Mouse (Mus musculus) midbrain, embryonic 10.5 days (tissue): ENCODE data around the gene Zfp644. TPM values are rescaled to one million over a fixed set of nuclear protein-coding genes. Genes with fewer than 3 reads are reported as not detected.
"Not testable (repeated sequence)": the region's sequence is repeated elsewhere in the genome, so short reads cannot be mapped to it uniquely, and the experiment has no call there.

ENCODE experiments used
- DNase-seq: peaks from one replicate; pipeline ENCODE4 v3.0.0-alpha.2; 2017; ENCODE audit warnings: low spot score
- H3K27ac ChIP-seq: fragments of 300-500 bp; sonication (generic); replicated peaks from 2 replicates; pipeline ENCODE4 v1.5.1; 2016; ENCODE audit warnings: mild to moderate bottlenecking
- H3K27me3 ChIP-seq: fragments of 300-500 bp; sonication (generic); 2 replicates; pipeline ENCODE4 v1.6.1; 2016; ENCODE audit warnings: low read depth, mild to moderate bottlenecking; ENCODE audit not compliant: poor library complexity, severe bottlenecking
- H3K36me3 ChIP-seq: fragments of 300-500 bp; sonication (generic); 2 replicates; pipeline ENCODE4 v1.6.1; 2016; ENCODE audit warnings: mild to moderate bottlenecking, moderate library complexity
- H3K4me1 ChIP-seq: fragments of 300-500 bp; sonication (generic); 2 replicates; pipeline ENCODE4 v1.6.1; 2016
- H3K4me3 ChIP-seq: fragments of 300-500 bp; sonication (generic); 2 replicates; pipeline ENCODE4 v1.5.1; 2016; ENCODE audit warnings: mild to moderate bottlenecking, moderate library complexity
- H3K9me3 ChIP-seq: fragments of 300-500 bp; sonication (generic); replicated peaks from 2 replicates; pipeline ENCODE4 v1.6.1; 2016; ENCODE audit warnings: mild to moderate bottlenecking
- WGBS: fragments of 180-500 bp; shearing (Covaris S2); methylation state at CpG from one replicate; pipeline ENCODE4 v1.1.7; 2016; 5-methylcytosine and 5-hydroxymethylcytosine counted together
- polyA plus RNA-seq: library from polyadenylated mRNA; unstranded; fragments of >200 nt; fragmentation: Nextera tagmentation; extraction: Ambion mirVana; gene quantifications from 2 replicates; pipeline ENCODE4 v1.2.1, GENCODE M21; 2016

The Zfp644 gene
- polyA plus RNA-seq, 1 experiment from 2014 or later = 59.0 TPM

DNA sequence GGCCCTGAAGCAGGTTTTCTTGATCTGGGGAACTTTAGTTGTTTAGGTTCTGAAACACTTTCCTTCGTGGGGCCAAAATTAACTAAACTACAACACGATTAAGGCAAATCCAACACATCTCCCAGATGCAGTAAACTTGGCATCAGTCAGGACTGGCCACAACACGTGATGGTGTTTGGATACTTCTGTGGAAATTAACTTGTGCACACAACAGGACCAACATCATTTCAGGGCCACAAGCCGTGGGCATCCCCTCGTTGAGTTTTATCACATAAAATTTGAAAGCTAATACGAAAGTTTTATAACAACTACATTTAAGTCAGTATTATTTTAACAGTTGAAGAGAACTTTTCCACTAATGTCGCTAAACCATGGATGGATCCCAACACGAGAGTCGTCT is 1.9 kb downstream of the Zfp644 start:
- Histone ChIP-seq H3K9me3 (no peaks in the 10 kb centered on the region), H3K4me1 (peaks cover 35% of the 10 kb centered on the region), H3K27ac (peak overlapping the region; percentile 100), H3K4me3 (peak overlapping the region; percentile 89), H3K36me3 (peaks cover 28% of the 10 kb centered on the region), H3K27me3 (no peaks in the 10 kb centered on the region)
- 52% methylated on average over 9 of the region's 9 CpGs for WGBS
- no peak for DNase-seq

DNA sequence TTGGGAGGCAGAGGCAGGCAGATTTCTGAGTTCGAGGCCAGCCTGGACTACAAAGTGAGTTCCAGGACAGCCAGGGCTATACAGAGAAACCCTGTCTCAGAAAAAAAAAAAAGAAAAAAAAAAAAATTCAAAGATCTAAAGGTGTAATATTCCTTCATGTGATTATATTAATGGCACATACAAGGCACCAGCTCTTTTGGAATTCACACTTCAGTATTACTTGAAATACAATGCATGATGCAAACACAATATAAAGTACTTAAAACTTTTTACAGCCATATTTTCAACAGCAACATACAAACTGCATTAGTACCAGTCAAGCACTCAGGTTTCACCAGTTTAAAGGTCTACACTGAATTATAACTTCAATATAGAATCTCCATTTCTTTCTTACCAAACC is 2.4 kb downstream of the Zfp644 start:
- H3K27ac ChIP-seq = no peak overlapping the region
- no peaks in the 10 kb centered on the region for H3K27me3 ChIP-seq
- DNase-seq = no peak
- 100% methylated on average over 1 of the region's 1 CpGs for WGBS
- no peaks in the 10 kb centered on the region for H3K9me3 ChIP-seq
- peaks cover 35% of the 10 kb centered on the region for H3K4me1 ChIP-seq
- peak overlapping the region; percentile 89 for H3K4me3 ChIP-seq
- peaks cover 30% of the 10 kb centered on the region for H3K36me3 ChIP-seq

- DNase-seq = no peak
- no peaks in the 10 kb centered on the region for H3K27me3 ChIP-seq
- peaks cover 35% of the 10 kb centered on the region for H3K4me1 ChIP-seq
- peaks cover 45% of the 10 kb centered on the region for H3K36me3 ChIP-seq
- WGBS = 88% methylated on average over 4 of the region's 4 CpGs
- no peak overlapping the region for H3K27ac ChIP-seq
- no peak overlapping the region for H3K4me3 ChIP-seq
- H3K9me3 ChIP-seq = no peaks in the 10 kb centered on the region
Observed at GRCm38 (mm10) chr5:106693034-106693433, 4.1 kb downstream of the Zfp644 start.

GRCm38 (mm10) chr5:106680636-106681458 is 16.2 kb downstream of the Zfp644 start:
- Histone ChIP-seq H3K9me3 (no peaks in the 10 kb centered on the region), H3K4me3 (no peak overlapping the region), H3K4me1 (no peaks in the 10 kb centered on the region), H3K27ac (no peak overlapping the region), H3K27me3 (no peaks in the 10 kb centered on the region), H3K36me3 (peaks cover 31% of the 10 kb centered on the region)
- no peak for DNase-seq
- WGBS = 94% methylated on average over 6 of the region's 6 CpGs

DNA sequence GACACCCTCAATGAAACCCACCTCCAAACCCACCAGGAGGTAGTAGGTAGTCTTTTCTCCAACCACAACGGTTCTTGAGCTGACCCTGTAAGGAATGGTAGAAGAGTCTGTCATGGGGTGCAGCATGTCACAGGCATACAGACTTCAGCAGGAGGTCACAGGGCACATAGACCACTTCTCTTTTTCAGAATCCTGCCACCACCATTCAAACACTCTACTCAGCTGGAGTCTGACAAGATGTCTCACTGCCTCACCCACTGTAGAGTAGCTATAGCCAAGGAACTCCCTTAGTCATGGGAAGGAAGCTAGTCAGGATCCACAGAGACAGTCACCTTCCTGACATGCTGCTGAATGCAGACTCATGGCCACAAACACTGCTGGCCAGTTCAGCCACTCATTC is 17.4 kb downstream of the Zfp644 start:
- no peak for DNase-seq
- WGBS = 90% methylated on average over 1 of the region's 1 CpGs
- H3K36me3 ChIP-seq = peaks cover 31% of the 10 kb centered on the region
- no peak overlapping the region for H3K27ac ChIP-seq
- no peaks in the 10 kb centered on the region for H3K9me3 ChIP-seq
- H3K4me1 ChIP-seq = no peaks in the 10 kb centered on the region
- no peaks in the 10 kb centered on the region for H3K27me3 ChIP-seq
- H3K4me3 ChIP-seq = no peak overlapping the region

DNA sequence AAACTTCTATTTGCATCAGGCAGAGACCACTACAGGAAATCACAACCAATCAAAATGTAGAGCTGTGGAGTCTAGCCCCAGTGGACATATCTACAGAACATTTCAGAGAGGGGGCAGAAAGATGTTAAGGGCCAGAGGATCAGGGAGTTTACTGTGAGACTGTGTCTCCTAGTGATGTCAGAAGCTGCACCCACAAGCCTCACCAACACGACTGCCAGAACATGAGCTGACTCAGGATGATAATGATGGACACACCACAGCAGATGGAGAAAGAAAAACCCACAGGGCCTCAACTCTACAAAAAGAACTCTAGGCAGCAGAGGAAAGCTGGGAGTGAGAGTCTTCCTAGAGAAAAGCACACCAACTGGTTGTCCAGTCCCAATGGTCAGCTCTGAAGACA is 18.3 kb downstream of the Zfp644 start:
- not testable (repeated sequence) for DNase-seq, H3K27me3 ChIP-seq
- 86% methylated on average over 1 of the region's 1 CpGs for WGBS

DNA sequence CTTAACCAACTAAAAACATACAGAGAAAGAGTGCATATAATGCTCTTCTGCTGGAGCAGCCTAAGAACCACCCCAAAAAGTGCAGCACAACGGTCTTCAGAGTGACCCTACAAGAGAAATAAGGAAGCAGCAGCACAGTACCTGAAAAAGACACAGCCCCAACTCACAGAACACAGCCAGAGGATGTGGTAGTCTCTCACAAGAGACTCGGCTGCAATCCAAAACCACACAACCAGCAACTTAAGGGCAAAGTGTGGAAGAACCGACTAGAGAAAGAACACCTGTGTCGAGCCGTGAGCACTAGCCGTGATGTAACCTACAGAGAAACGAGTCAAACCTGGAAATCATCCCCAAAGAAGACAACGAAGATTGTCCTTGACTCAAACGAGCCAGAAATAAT is 20.3 kb downstream of the Zfp644 start:
- no peaks in the 10 kb centered on the region for H3K27me3 ChIP-seq
- 91% methylated on average over 9 of the region's 9 CpGs for WGBS
- no peak overlapping the region for H3K4me3 ChIP-seq
- H3K36me3 ChIP-seq = peaks cover 26% of the 10 kb centered on the region
- 0 out of 2 replicates have a peak, but pooled peaks cover 4% of the 10 kb centered on the region for H3K4me1 ChIP-seq
- H3K9me3 ChIP-seq = no peaks in the 10 kb centered on the region
- no peak for DNase-seq
- no peak overlapping the region for H3K27ac ChIP-seq

More for the DNA sequence above, 18.3 kb downstream of the Zfp644 start:
- not testable (repeated sequence) for H3K9me3 ChIP-seq, H3K4me3 ChIP-seq, H3K27ac ChIP-seq, H3K4me1 ChIP-seq
- H3K36me3 ChIP-seq = peaks cover 30% of the 10 kb centered on the region

GRCm38 (mm10) chr5:106672597-106672996 is 24.5 kb downstream of the Zfp644 start:
- Histone ChIP-seq H3K9me3 (no peaks in the 10 kb centered on the region), H3K4me1 (0 out of 2 replicates have a peak, but pooled peaks cover 5% of the 10 kb centered on the region), H3K27ac (no peak overlapping the region), H3K4me3 (no peak overlapping the region), H3K27me3 (no peaks in the 10 kb centered on the region), H3K36me3 (peaks cover 46% of the 10 kb centered on the region)
- no peak for DNase-seq

- H3K36me3 ChIP-seq = peaks cover 48% of the 10 kb centered on the region
Observed at GRCm38 (mm10) chr5:106671893-106672292, 25.2 kb downstream of the Zfp644 start.

GRCm38 (mm10) chr5:106664910-106665309 is 32.2 kb downstream of the Zfp644 start:
- Histone ChIP-seq H3K9me3 (no peaks in the 10 kb centered on the region), H3K4me3 (no peak overlapping the region), H3K27ac (no peak overlapping the region), H3K4me1 (no peaks in the 10 kb centered on the region), H3K36me3 (peaks cover 51% of the 10 kb centered on the region), H3K27me3 (no peaks in the 10 kb centered on the region)
- 92% methylated on average over 4 of the region's 4 CpGs for WGBS
- no peak for DNase-seq

More at GRCm38 (mm10) chr5:106671893-106672292, 25.2 kb downstream of the Zfp644 start:
- H3K9me3 ChIP-seq = no peaks in the 10 kb centered on the region
- no peak overlapping the region for H3K27ac ChIP-seq
- no peak for DNase-seq
- no peak overlapping the region for H3K4me3 ChIP-seq
- 78% methylated on average over 3 of the region's 3 CpGs for WGBS
- 0 out of 2 replicates have a peak, but pooled peaks cover 5% of the 10 kb centered on the region for H3K4me1 ChIP-seq
- H3K27me3 ChIP-seq = no peaks in the 10 kb centered on the region

GRCm38 (mm10) chr5:106660867-106661266 is 36.2 kb downstream of the Zfp644 start:
- no peak for DNase-seq
- H3K36me3 ChIP-seq = peaks cover 59% of the 10 kb centered on the region
- WGBS = 78% methylated on average over 1 of the region's 1 CpGs
- H3K9me3 ChIP-seq = no peaks in the 10 kb centered on the region
- H3K27me3 ChIP-seq = no peaks in the 10 kb centered on the region
- no peaks in the 10 kb centered on the region for H3K4me1 ChIP-seq
- H3K27ac ChIP-seq = no peak overlapping the region
- H3K4me3 ChIP-seq = no peak overlapping the region

DNA sequence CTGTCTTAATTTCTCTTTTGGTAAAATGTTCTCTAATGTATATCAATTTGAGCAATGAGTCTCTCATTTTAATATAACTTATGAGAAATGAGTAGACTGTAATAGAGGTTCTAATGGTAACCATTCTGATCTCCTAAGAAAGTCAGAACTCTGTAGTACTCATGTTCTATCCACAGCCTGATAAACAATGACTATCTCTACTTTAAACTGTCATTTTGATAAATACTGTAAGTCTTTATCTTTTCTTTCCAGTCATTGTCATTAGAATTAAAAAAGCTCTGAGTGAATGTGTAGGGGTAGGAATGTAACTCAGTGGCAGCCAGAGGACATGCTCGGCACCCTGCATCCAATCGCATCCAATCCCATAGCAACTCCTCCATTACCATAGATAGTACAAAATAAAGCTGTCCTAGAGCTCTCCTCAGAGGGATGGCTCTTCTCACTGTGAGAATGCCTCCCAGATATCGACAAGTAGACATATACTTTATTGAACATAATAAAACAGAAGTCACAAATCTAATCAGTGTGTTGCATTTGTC is 44.2 kb downstream of the Zfp644 start:
- Histone ChIP-seq H3K27me3 (no peaks in the 10 kb centered on the region), H3K27ac (no peak overlapping the region), H3K4me3 (no peak overlapping the region), H3K4me1 (no peaks in the 10 kb centered on the region), H3K36me3 (peaks cover 60% of the 10 kb centered on the region), H3K9me3 (no peaks in the 10 kb centered on the region)
- 93% methylated on average over 3 of the region's 3 CpGs for WGBS
- DNase-seq = no peak

DNA sequence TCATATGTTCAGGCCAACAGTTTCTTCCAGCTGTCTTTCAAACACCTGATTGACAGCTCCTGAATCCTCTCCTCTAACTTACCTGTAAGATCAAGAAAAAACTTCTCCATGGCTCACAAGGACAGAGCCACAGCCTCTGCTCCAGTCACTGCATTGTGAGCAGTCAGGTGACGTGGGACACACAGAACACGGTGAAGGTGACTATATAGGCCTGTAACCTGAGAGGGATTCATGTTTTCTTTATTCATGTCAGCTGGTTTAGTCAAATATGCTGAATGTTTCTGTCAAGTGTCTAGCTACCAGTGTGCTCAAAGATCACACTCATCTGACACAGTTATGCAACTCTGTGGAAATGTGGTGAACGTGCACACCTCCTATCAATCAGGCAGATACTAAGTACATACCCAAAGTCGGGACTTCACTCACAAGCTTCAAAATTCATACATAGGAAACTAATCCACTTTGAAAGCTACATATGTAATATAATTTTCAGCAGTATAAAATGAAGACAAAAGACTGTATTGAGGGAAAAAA is 44.8 kb downstream of the Zfp644 start:
- Histone ChIP-seq H3K9me3 (no peaks in the 10 kb centered on the region), H3K4me1 (no peaks in the 10 kb centered on the region), H3K27me3 (no peaks in the 10 kb centered on the region), H3K4me3 (no peak overlapping the region), H3K27ac (no peak overlapping the region), H3K36me3 (peaks cover 57% of the 10 kb centered on the region)
- DNase-seq = no peak
- WGBS = 94% methylated on average over 4 of the region's 4 CpGs
